Mouse (Mus musculus): Measurements from ENCODE around the gene Mfn1.

The Mfn1 gene

DNA sequence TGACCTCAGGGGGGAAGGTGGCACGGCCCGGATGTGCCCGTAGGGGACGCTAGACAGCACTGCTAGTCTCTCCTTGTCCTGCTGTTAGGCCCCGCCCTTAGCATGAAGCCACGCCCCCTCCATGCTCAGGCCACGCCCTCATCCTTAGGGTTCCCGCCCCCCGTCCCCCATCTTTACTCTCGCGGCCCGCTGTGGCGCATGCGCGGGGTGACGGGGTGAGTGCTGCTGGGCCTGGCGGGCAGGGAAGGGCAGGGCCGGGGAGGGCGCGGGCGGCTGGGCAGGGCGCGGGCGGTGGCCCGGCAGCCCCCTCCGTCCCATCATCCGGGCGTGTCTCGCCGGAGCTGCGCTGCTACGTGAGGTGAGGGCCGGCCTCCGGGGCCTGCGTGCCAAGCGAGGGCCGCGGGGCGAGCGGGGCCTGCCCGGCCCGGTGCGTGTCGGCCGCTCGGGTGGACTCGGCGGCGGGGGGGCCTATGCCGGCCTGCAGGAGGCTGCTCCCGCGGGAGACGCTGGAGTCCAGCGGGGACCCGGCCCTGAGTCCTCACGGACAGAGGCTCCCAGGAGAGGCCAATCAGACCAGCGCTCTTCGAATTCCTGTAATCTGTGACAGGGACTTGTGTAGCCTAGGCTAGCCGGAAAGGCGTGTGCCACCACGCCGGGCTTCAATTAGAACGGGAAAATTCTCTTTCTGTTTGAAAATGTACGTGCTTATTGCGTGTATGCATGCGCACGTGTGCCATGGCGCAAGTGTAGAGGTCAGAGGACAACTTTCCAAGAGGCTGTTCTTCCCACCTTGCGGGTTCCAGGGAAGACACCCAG lies 18.7 kb upstream of the Mfn1 start:
- peak; percentile 99 for DNase-seq (ENCODE audit: low spot score)

DNA sequence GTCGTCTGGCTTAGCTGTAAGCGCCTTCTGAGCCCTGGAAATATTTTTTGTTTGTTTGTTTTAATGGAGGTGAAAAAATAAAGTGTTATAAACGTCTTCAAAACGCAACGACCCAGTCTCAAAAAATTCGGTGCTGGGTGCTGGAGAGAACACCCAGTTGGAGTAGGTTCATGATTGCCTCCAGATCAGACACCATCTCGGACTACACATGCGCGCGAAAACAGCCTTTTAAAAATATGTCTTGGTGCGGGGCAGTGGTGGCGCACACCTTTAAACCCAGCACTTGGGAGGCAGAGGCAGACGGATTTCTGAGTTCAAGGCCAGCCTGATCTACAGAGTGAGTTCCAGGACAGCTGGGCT lies 18.1 kb upstream of the Mfn1 start:
- DNase-seq (ENCODE audit: low spot score): no peak

DNA sequence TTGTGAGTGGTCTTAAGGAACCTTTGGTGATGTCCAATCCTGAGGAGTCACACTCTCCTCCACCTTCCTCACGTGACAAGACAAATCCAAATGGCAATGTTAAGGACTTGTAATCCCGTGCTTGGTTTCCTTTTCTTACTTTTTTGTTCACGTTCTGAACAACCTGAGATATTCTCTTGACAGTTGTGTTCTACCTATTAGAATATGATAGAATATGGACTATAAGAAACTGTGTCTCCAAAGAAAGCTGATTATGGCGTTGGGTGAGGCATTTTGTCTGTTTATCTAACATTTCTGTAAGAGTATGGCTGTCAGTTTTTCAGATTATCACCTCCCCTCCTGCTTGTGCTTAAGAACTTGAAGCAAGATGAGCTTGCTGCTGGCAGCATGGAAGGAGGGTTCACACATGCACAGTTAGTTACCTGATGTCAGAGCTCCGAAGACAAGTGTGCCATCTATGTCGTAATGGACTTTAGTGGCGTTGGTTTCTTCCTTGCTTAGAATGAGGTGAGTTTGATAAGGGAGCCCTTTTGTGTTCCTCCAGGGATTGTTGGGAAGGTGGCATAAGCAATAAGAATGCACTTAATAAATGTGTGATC lies 16.5 kb upstream of the Mfn1 start:
- no peak for DNase-seq (ENCODE audit: low spot score)

DNA sequence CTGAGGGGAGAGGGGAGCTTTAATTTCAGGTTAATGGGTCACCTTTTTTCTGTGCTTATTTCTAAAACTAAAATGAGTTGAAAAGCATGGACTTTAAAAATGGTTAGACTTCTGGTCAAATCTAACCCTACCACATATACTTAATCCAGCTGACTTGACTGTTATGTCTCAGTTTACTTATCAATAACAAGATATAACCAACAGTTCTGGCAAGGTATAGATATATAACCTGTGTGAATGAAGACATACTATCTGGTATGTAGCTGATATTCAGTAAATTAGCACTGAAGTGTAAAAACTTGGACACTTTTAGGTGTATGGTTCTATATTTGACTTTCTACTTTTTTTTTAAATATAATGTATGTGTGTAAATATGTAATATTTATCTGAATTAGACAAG lies 15.7 kb upstream of the Mfn1 start:
- DNase-seq (ENCODE audit: low spot score): no peak

DNA sequence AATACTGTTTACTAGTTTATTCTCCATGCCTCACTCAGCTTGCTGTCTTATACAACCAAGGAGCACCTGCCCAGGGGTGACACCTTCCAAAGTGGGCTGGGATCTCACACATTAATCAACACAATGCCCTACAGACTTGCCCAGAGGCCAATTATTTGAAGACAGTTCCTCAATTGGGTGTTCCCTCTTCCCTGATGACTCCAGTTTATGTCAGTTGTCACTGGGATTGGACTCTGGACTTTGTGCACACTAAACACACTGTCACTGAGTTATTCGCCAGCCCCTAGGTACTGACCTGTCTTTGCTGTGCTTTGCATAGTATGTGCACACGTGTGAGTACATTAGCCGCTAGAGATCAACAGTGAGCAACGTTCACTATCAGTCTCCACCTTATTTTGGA lies 2.1 kb upstream of the Mfn1 start:
- DNase-seq (ENCODE audit: low spot score): no peak

DNA sequence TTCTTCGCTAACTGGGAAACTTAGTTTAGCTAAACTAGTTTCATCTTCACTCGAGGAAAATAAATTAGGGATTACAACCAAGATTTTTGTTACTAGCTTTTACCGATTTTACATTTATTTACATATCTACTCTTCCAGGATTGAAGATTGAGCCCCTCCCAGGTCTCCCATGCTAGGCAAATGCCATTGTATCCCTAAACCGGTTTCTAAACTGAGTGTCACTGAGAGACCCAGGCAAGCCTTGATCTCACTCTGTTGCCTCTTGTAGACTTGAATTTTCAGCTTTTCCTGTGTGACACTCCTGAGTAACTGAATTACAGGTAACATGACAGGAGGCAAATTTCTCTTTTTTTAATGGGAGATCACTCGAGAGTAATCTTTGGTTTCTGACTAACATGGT lies 776 bp downstream of the Mfn1 start:
- no peak for DNase-seq (ENCODE audit: low spot score)

DNA sequence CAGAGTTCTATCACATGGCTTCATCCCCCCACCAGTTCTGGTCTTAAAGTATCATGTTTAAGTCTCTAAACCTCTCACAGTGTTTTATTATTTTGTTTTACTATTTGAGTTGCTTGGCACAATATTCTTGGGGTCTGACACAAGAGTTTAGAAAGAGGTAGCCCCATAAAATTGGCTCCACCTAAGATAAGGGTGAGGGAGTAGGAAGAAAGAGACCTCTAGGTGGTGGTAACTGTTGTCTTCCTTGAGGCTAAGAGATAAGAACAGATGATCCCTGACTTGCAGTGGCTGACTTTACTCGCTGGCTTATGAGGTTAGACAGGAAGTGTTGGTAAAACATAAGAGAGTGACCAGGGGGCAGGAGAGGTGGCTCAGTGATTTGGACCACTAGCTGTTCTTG lies 6.4 kb downstream of the Mfn1 start:
- DNase-seq (ENCODE audit: low spot score): no peak

DNA sequence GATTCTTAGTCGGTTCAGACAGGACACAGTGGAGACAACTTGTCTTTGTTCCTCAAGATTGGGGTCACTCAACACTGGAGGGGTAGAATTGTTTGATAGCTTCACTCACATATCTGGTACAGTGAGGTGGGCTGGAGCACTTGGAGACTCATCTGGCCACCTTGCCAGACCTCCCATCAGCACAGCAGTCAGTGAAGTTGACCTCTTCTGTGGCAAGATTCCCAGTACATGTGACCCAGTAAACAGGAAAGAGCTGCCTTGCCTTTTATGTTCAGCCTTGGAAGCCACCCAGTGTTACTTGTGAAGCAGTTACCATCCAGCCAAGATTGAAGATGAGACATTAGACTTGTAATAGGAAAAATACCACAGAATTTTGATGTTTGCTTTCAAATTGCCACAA lies 8.3 kb downstream of the Mfn1 start:
- DNase-seq (ENCODE audit: low spot score): no peak

DNA sequence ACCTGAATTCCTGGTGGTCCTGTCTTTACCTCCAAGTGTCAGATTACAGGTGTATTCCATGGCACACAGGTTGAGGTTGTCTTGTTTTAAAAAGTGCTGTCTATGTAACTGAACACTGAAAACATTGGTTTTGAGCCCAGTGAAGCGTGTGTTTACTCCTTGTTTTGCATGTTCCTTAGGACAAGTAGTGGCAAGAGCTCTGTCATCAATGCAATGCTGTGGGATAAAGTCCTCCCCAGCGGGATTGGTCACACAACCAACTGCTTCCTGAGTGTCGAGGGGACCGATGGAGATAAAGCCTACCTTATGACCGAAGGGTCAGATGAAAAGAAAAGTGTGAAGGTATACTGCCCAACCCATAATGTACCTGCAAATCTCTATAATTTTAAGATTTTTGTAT lies 8.8 kb downstream of the Mfn1 start:
- DNase-seq (ENCODE audit: low spot score): no peak

DNA sequence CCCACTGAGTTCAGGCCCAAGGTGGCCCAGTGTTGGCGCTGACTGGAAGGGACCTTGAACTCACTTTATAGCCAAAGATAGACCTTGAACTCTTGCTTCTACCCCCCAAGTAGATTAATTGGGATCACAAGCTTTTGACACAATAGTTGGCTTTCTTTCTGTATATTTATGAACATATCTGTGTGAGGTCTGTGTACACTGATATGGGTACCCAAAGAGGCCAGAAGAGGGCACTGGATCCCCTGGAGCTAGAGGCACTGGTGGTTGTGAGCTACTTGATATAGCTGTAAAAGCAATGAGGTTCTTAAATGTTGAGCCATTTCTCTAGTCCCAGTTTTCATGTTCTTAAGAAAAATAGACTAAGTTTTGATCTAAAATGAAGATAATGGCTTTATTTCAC lies 23.8 kb downstream of the Mfn1 start:
- DNase-seq (ENCODE audit: low spot score): peak; percentile 43

DNA sequence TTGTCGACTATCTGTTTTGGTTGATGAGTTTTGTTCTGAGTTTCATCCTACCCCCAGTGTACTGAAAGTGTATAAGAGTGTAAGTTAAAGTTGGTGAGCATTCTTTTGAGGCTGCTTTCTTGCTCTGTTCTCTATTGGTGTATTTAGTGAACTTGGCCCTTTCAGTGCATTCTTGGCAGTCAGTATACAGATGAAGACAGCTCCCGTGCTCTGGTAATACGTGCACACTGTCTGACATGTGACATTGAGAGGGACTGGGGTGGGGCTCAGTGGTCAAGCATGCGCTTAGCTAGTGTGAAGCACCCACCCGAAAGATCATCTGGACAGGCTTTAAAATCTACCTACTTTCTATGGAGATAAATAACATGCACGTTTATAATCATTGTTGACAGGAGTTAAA lies 34.1 kb downstream of the Mfn1 start:
- DNase-seq (ENCODE audit: low spot score): no peak

DNA sequence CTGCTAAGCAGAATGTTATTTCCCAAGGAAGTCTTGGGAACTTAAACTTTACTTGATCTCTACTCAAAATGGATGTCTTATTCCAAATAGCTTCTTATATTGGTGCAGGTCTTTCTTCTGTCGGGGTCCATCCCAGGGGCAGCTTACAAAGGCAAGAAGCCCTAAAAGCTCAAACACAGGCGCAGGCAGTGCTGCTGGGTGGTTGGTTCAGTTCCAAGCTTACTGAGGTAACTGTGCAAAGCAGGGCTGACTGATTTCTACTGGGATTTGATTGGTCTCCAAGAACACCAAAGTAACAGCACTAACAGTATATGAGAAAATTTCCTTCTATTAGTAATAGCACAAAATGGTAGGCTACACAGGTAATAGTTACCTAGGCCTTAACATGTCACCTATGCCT lies 43.8 kb downstream of the Mfn1 start:
- no peak for DNase-seq (ENCODE audit: low spot score)

DNA sequence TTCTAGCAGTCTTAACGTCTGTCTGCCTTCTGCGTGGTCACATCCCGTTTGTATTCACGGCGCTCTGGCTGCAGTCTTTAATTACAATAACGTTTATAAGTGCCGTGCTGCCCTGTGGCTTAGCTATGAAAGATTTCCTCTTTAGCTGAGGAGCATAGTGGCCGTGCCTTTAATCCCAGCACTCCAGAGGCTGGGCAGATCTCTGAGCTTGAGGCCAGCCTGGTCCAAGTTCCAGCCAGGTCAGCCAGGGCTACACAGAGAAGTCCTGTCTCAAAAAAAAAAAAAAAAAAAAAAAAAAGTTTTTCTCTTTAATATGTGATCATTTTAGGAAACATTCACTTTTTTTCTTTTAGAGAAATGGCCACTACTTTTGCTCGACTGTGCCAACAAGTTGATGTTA lies 44.6 kb downstream of the Mfn1 start:
- DNase-seq (ENCODE audit: low spot score): no peak

DNA sequence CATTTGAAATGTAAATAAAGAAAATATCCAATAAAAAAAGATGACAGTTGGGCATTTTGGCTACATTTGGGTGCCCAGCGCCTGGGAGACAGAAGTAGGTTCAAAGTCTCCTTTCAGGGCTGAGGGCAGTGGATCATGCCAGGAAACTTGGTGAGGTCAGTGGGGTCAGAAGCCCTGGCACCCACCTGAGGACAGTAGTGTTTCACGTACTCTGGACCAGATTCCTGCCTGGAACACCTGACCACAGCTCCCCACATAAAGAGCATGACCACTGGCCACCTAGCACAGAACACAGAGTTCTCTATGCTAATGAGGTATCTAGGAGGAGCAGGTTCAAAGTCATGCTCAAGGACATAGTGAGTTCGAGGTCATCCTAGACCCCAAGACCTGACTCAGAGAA lies 45.9 kb downstream of the Mfn1 start:
- DNase-seq (ENCODE audit: low spot score): no peak

DNA sequence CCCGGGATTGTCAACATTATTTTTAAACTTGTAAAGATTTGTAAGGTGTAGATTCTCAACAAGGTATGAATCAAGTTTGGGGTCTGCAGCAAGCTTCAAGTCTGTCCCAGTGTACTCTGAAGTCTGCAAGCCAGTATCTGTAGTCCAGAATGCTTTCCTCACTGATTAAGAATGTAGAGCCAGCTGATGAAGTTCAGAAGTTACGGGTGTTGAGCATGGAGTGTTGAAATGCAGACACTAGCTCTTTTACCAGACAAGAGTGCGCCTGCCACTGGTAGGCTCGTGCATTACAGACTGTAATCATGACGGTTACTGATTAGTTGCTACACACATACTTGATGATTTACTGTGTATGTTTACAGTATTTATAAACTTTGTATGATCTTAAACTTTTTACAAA lies 49.5 kb downstream of the Mfn1 start:
- no peak for DNase-seq (ENCODE audit: low spot score)

DNA sequence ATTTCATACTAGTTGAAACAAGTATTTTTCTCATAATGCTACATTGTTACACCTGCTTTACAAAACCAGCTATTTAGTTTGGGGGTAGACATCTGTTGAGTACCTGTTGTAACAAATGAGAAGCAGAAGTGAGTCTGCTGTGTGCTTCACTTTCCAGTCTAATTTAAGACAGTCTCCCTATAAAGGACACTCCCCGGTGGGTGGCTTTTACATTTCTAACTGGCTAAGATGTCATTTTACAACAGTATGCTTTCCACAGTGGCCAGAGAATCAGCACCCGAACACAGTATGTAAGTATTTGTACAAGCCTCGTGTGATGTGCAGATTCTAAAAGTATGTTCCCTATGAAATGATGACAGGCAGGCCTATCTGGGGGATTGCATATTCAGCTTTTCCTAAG lies 51.5 kb downstream of the Mfn1 start:
- DNase-seq (ENCODE audit: low spot score): no peak

DNA sequence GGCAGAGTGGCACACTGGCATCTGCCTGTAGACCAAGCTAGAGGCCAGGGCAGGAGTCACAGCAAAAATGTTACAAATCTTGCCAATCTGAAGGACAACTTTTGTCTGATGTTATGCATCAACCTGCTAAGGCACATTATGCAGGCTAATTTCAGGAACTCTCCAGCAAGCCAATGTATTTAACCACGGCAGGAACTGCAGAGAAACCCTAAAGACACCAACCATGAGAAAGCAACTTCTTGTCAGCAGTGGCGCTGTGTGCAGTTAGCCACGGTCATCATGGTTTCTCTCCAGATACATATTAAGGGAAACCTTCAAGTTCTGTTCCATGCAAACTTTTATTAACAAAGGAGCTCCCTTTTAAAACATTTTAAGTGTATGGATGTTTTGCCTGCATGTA lies 52.6 kb downstream of the Mfn1 start:
- DNase-seq (ENCODE audit: low spot score): no peak

DNA sequence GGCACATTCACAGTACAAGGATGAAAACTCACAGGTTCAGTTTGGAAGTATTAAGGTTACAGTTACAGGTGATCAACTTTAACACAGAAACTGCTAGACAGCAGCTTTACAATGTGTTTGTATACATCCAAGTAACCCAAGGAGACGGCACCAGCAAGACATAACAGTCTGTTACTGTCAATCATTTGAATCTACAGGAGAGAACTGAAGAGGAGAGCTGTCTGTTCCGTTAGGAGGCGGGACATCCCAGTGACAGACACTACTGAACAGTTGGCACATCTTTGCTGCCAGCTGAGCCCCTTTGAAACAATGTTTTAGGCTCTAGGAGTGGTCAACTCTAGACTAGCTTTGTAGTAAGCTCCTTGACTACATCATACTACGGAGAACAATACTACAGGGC lies 54.2 kb downstream of the Mfn1 start:
- no peak for DNase-seq (ENCODE audit: low spot score)

DNA sequence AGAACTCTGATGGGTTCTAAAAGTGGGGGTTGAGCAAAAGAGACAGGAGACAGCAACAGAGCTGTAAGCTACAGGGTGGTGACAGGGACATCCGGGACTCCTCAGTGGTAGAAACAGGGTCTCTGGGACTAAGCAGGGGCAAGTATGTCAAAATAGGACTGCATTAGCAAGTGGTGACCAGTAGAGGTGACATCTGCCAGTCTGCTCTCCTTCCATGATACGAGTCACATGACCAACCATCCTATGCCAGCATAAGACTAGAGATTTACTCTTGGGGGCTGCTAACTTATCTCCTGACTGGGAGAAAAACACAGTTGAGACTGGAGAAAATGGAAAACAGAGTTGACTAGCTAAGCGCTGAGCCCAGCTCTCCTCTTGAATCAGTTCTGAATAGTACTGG lies 57.0 kb downstream of the Mfn1 start:
- DNase-seq (ENCODE audit: low spot score): no peak

DNA sequence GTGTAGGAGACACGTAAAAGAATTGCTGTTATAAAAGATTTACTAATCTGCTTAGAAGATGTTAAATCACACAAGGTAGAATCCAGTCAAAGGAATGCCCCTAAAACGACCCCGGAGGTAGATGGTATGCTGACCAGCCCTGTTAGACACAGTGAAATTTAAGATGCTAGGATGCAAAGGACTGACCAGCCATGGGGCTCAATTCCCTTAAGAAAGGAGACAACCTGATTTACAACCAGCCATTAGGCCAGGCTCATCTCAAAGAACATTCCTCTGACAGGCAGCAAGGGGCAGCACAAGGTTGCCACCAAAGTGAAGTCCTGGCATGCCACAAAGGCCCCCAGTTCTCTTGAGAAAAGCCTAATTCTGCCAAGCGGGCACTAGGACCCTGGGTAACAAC lies 65.8 kb downstream of the Mfn1 start:
- no peak for DNase-seq (ENCODE audit: low spot score)

DNA sequence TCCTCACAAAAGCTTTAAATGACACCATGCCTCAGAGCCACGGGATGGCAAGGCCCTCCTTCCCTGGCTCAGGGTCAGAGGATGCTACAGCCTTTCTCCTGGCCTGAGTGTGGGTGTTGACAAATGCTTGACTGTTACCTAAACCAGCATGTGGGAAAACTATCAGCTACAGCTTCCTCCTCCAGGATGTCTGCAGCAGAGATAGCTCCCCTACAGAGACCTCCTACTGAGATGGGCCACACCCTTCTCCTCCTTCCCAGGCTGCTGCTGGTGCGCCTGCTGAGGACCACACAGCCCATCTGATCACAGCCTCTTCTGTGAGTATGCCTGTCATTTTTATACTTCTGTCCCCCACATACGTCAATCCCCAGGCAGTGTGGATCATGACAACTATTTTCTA lies 70.1 kb downstream of the Mfn1 start:
- no peak for DNase-seq (ENCODE audit: low spot score)

DNA sequence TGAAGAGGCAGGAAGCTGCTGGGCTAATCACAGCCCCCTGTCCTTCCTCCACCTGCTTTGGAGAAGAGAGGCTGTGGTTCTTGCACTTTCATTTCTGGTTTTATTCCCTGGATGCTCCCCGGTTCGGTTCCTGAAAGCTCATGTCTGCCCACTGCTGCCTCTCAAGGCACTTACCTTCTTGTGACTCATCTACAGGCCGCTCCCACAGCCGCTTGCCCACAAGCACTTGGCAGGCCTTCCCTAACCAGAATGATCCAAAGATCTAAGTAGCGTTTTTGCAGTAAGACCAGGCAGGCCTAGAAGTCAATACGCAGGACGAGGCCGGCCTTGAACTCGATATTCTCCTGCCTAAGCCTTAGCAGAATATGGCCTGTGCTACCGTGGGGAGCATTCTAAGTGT lies 71.8 kb downstream of the Mfn1 start:
- no peak for DNase-seq (ENCODE audit: low spot score)

DNA sequence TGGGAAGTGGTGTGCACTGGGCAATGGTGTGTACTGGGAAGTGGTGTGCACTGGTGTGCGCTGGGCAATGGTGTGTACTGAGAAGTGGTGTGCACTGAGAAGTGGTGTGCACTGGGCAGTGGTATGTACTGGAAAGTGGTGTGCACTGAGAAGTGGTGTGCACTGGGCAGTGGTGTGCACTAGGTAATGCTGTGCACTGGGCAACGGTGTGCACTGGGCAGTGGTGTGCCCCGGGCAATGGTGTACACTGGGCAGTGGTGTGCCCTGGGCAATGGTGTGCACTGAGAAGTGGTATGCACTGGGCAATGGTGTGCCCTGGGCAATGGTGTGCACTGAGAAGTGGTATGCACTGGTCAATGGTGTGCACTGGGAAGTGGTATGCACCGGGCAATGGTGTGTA lies 80.0 kb downstream of the Mfn1 start:
- DNase-seq (ENCODE audit: low spot score): no peak

DNA sequence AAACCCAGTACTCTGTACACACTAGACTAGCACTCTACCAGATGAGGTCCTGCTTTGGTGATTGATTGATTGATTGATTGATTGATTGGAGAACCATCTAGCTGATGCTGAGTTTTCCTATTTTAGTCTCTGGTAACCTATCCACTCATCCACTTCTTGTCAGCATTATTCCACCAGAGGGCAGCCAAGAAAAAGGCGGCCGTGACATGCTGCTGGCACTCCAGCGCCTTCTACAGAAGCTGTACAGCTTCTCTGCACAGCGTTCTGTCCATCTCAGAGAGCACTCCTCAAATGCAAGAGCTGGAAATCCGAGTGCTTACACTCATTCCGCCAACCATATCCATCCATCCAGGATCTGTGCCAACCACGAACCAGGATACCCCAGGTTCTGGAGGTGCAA lies 81.3 kb downstream of the Mfn1 start:
- peak; percentile 51 for DNase-seq (ENCODE audit: low spot score)

Measured in retina, embryonic 14.5 days (tissue).